Mouse (Mus musculus): ENCODE results near the gene Klhl12. TPM values are rescaled to one million over a fixed set of nuclear protein-coding genes. Genes with fewer than 3 reads are reported as not detected.

Klhl12 gene
- polyA plus RNA-seq, 1 experiment from 2014 or later: 24.7 TPM

Other genes with a start within 250 kb of the Klhl12 start
- 1.5 and 1.8 TPM in 2 replicates for gene Adora1, start 220.1 kb upstream of the Klhl12 start, polyA plus RNA-seq (2014; fragmentation: Nextera tagmentation; extraction: Ambion mirVana)
- 219 and 223 TPM in 2 replicates for gene Myog, start 165.5 kb upstream of the Klhl12 start, polyA plus RNA-seq (2014; fragmentation: Nextera tagmentation; extraction: Ambion mirVana)
- 12.8 and 14.1 TPM in 2 replicates for gene Ppfia4, start 122.6 kb upstream of the Klhl12 start, polyA plus RNA-seq (2014; fragmentation: Nextera tagmentation; extraction: Ambion mirVana)
- 75.3 and 78.0 TPM in 2 replicates for gene Tmem183a, start 93.6 kb upstream of the Klhl12 start, polyA plus RNA-seq (2014; fragmentation: Nextera tagmentation; extraction: Ambion mirVana)
- not detected in 2 replicates for gene 4933406M09Rik, start 69.6 kb upstream of the Klhl12 start, polyA plus RNA-seq (2014; fragmentation: Nextera tagmentation; extraction: Ambion mirVana)
- gene Cyb5r1, start 50.0 kb upstream of the Klhl12 start, polyA plus RNA-seq (2014; fragmentation: Nextera tagmentation; extraction: Ambion mirVana): 29.9 and 31.5 TPM in 2 replicates
- gene Adipor1, start 40.2 kb upstream of the Klhl12 start, polyA plus RNA-seq (2014; fragmentation: Nextera tagmentation; extraction: Ambion mirVana): 97.2 and 102 TPM in 2 replicates
- 42.9 and 44.6 TPM in 2 replicates for gene Rabif, start 39.1 kb downstream of the Klhl12 start, polyA plus RNA-seq (2014; fragmentation: Nextera tagmentation; extraction: Ambion mirVana)
- gene Mgat4e, start 94.2 kb downstream of the Klhl12 start, polyA plus RNA-seq (2014; fragmentation: Nextera tagmentation; extraction: Ambion mirVana): not detected in 2 replicates
- 63.0 and 68.5 TPM in 2 replicates for gene Kdm5b, start 104.6 kb downstream of the Klhl12 start, polyA plus RNA-seq (2014; fragmentation: Nextera tagmentation; extraction: Ambion mirVana)
- 1.2 and 1.6 TPM in 2 replicates for gene Syt2, start 191.1 kb downstream of the Klhl12 start, polyA plus RNA-seq (2014; fragmentation: Nextera tagmentation; extraction: Ambion mirVana)